Mouse (Mus musculus): ENCODE results near the gene Clcf1. TPM values are rescaled to one million over a fixed set of nuclear protein-coding genes. Genes with fewer than 3 reads are reported as not detected.

The Clcf1 gene
- total and polyA plus RNA-seq, 3 experiments: 0.55 to 5.4 (median 1.0) TPM

- Histone ChIP-seq H3K27ac (peak overlapping the region; percentile 28), H3K27me3 (ENCODE audit: control insufficient read depth, insufficient read depth, low read length) (no peaks in the 10 kb centered on the region), H3K36me3 (ENCODE audit: control insufficient read depth, insufficient read depth, low read length) (no peaks in the 10 kb centered on the region), H3K4me1 (ENCODE audit: control insufficient read depth, insufficient read depth, low read length) (peaks cover 6% of the 10 kb centered on the region; the same call in 1 of the 2 replicates), H3K9ac (ENCODE audit: low read depth, low read length) (no peak overlapping the region), H3K4me3 (no peak overlapping the region), H3K79me2 (replicated peaks; ENCODE audit: control insufficient read depth, insufficient read depth, low read length) (no peaks in the 10 kb centered on the region)
- no peak for TF ChIP-seq EP300 (IDR thresholded peaks at IDR 0.05; ENCODE audit: insufficient read depth, low read depth, low read length)
- no peak for TF ChIP-seq CTCF (IDR thresholded peaks at IDR 0.05)
- TF ChIP-seq POLR2A (IDR thresholded peaks at IDR 0.05; ENCODE audit: insufficient read depth, low read depth, low read length): no peak
- intact Hi-C loops (cut with DNase I): no loop called here
- WGBS: 36% methylated on average over 14 of the region's 14 CpGs
- DNase-seq: no peak
These were observed 7.1 kb downstream of the Clcf1 start for GRCm38 (mm10) chr19:4220957-4221743.

- DNase-seq: no peak
- TF ChIP-seq CTCF (IDR thresholded peaks at IDR 0.05): no peak
- Histone ChIP-seq H3K79me2 (replicated peaks; ENCODE audit: control insufficient read depth, insufficient read depth, low read length) (no peaks in the 10 kb centered on the region), H3K27ac (no peak overlapping the region), H3K36me3 (ENCODE audit: control insufficient read depth, insufficient read depth, low read length) (no peaks in the 10 kb centered on the region), H3K4me3 (no peak overlapping the region), H3K27me3 (ENCODE audit: control insufficient read depth, insufficient read depth, low read length) (no peaks in the 10 kb centered on the region), H3K4me1 (ENCODE audit: control insufficient read depth, insufficient read depth, low read length) (peaks cover 5% of the 10 kb centered on the region; the same call in 1 of the 2 replicates), H3K9ac (ENCODE audit: low read depth, low read length) (no peak overlapping the region)
- intact Hi-C loops (cut with DNase I): no loop called here
- 80% methylated on average over 11 of the region's 11 CpGs for WGBS
These were observed 8.1 kb downstream of the Clcf1 start for GRCm38 (mm10) chr19:4222165-4222564.

GRCm38 (mm10) chr19:4226779-4227178, 12.7 kb downstream of the Clcf1 start:
- peaks cover 6% of the 10 kb centered on the region; the same call in 1 of the 2 replicates for H3K4me1 ChIP-seq (ENCODE audit: control insufficient read depth, insufficient read depth, low read length)
- TF ChIP-seq EP300 (IDR thresholded peaks at IDR 0.05; ENCODE audit: insufficient read depth, low read depth, low read length) (no peak), CTCF (IDR thresholded peaks at IDR 0.05) (no peak), POLR2A (IDR thresholded peaks at IDR 0.05; ENCODE audit: insufficient read depth, low read depth, low read length) (no peak)
- peak in 1 of 2 experiments; percentile 8 for DNase-seq
- 89% methylated on average over 7 of the region's 7 CpGs for WGBS
- H3K27me3 ChIP-seq (ENCODE audit: control insufficient read depth, insufficient read depth, low read length): no peaks in the 10 kb centered on the region
- intact Hi-C loops (cut with DNase I): loop anchor here (5.0 kb wide), 3 partner anchors 99 to 209 kb away; partner anchors contain the start of gene Aip
- no peaks in the 10 kb centered on the region for H3K36me3 ChIP-seq (ENCODE audit: control insufficient read depth, insufficient read depth, low read length)
- no peak overlapping the region for H3K27ac ChIP-seq
- no peak overlapping the region for H3K9ac ChIP-seq (ENCODE audit: low read depth, low read length)
- no peaks in the 10 kb centered on the region for H3K79me2 ChIP-seq (replicated peaks; ENCODE audit: control insufficient read depth, insufficient read depth, low read length)
- no peak overlapping the region for H3K4me3 ChIP-seq

- Histone ChIP-seq H3K27me3 (ENCODE audit: control insufficient read depth, insufficient read depth, low read length) (no peaks in the 10 kb centered on the region), H3K79me2 (replicated peaks; ENCODE audit: control insufficient read depth, insufficient read depth, low read length) (no peaks in the 10 kb centered on the region), H3K4me1 (ENCODE audit: control insufficient read depth, insufficient read depth, low read length) (peaks cover 9% of the 10 kb centered on the region), H3K9ac (ENCODE audit: low read depth, low read length) (no peak overlapping the region), H3K36me3 (ENCODE audit: control insufficient read depth, insufficient read depth, low read length) (no peaks in the 10 kb centered on the region), H3K27ac (no peak overlapping the region), H3K4me3 (no peak overlapping the region)
- no peak for DNase-seq
- intact Hi-C loops (cut with DNase I): loop anchor here (5.0 kb wide), 3 partner anchors 100 to 210 kb away; partner anchors contain the start of gene Aip
- no peak for TF ChIP-seq CTCF (IDR thresholded peaks at IDR 0.05)
- no peak for TF ChIP-seq POLR2A (IDR thresholded peaks at IDR 0.05; ENCODE audit: insufficient read depth, low read depth, low read length)
- TF ChIP-seq EP300 (IDR thresholded peaks at IDR 0.05; ENCODE audit: insufficient read depth, low read depth, low read length): no peak
- WGBS: 64% methylated on average over 5 of the region's 5 CpGs
These were observed 13.4 kb downstream of the Clcf1 start for GRCm38 (mm10) chr19:4227446-4227845.

- Histone ChIP-seq H3K36me3 (ENCODE audit: control insufficient read depth, insufficient read depth, low read length) (no peaks in the 10 kb centered on the region), H3K27ac (no peak overlapping the region), H3K9ac (ENCODE audit: low read depth, low read length) (no peak overlapping the region), H3K27me3 (ENCODE audit: control insufficient read depth, insufficient read depth, low read length) (no peaks in the 10 kb centered on the region), H3K79me2 (replicated peaks; ENCODE audit: control insufficient read depth, insufficient read depth, low read length) (no peaks in the 10 kb centered on the region), H3K4me1 (ENCODE audit: control insufficient read depth, insufficient read depth, low read length) (peaks cover 10% of the 10 kb centered on the region), H3K4me3 (no peak overlapping the region)
- no peak for TF ChIP-seq POLR2A (IDR thresholded peaks at IDR 0.05; ENCODE audit: insufficient read depth, low read depth, low read length)
- TF ChIP-seq EP300 (IDR thresholded peaks at IDR 0.05; ENCODE audit: insufficient read depth, low read depth, low read length): peak; percentile 94
- TF ChIP-seq CTCF (IDR thresholded peaks at IDR 0.05): no peak; the same call in none of the 2 replicates
- peak; percentile 72 to 77 for DNase-seq
- WGBS: 18% methylated on average over 8 of the region's 8 CpGs
- intact Hi-C loops (cut with DNase I): loop anchor here (1.0 to 5.0 kb wide), 6 partner anchors 21 to 211 kb away; partner anchors contain the start of gene Aip
These were observed 14.0 kb downstream of the Clcf1 start for GRCm38 (mm10) chr19:4227894-4228678.
